Mouse (Mus musculus): ENCODE measurements around the gene Wdr25.

GRCm38 (mm10) chr12:108881192-108881591 is 12.2 kb upstream of the Wdr25 start:
- no peak for TF ChIP-seq POLR2A (IDR thresholded peaks at IDR 0.05; ENCODE audit: insufficient read depth, low read depth, low read length)
- TF ChIP-seq CTCF (IDR thresholded peaks at IDR 0.05; ENCODE audit: insufficient read depth, low read depth, low read length): no peak

Data from olfactory bulb, adult 2 months (tissue).